In the genomic region with DNA sequence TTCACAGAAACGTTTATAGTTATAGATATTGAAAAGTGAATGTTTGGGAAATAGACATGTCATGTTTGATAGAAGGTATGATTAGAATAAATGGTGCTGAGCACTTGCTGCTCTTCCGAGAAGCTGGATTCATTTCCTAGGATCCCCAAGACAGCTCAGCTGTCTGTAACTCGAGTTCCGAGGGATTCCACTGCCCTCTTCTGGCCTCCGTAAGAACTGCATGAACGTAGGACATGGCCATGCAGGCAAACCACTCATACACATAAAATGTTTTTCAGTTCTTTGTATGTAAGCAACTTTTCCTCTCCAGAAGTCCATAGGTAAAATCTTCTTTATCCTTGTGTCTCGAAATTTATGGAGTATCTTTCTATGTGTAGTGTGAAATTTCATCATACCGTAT, we compare ENCODE assay signal across 8 mouse cellular contexts. TPM values are rescaled to one million over a fixed set of nuclear protein-coding genes. Genes with fewer than 3 reads are reported as not detected.
DNase-seq lines count a peak whose midpoint lies in the region; ATAC-seq lines count a peak whose summit lies in the region.

No protein-coding gene starts in this region.

- no peaks in the 10 kb centered on the region for H3K27me3 ChIP-seq in forebrain, embryonic 10.5 days (ENCODE audit: poor library complexity, severe bottlenecking)
- H3K27me3 ChIP-seq in forebrain, embryonic 12.5 days, result no peaks in the 10 kb centered on the region

- peaks cover 4% of the 10 kb centered on the region for H3K36me3 ChIP-seq in forebrain, embryonic 10.5 days (replicated peaks)
- H3K36me3 ChIP-seq in forebrain, embryonic 12.5 days (replicated peaks), result no peaks in the 10 kb centered on the region

- no peak for ATAC-seq in forebrain, embryonic 12.5 days (ENCODE audit: low FRiP score)
- ATAC-seq in granulocyte monocyte progenitor cell, adult 5-6 weeks (replicated peaks; ENCODE audit: poor library complexity, severe bottlenecking), result peak; percentile 84
- ATAC-seq in megakaryocyte, adult 5-6 weeks (ENCODE audit: poor library complexity, severe bottlenecking), result peak; percentile 66

- H3K9me3 ChIP-seq in forebrain, embryonic 10.5 days, result no peaks in the 10 kb centered on the region
- no peaks in the 10 kb centered on the region for H3K9me3 ChIP-seq in forebrain, embryonic 12.5 days

- H3K9ac ChIP-seq in forebrain, embryonic 12.5 days, result no peak overlapping the region

- no peak overlapping the region for H3K4me3 ChIP-seq in forebrain, embryonic 10.5 days
- no peak overlapping the region for H3K4me3 ChIP-seq in forebrain, embryonic 12.5 days (replicated peaks)

- no peaks in the 10 kb centered on the region for H3K4me1 ChIP-seq in forebrain, embryonic 10.5 days
- H3K4me1 ChIP-seq in forebrain, embryonic 12.5 days, result no peaks in the 10 kb centered on the region

- no peak overlapping the region for H3K27ac ChIP-seq in forebrain, embryonic 10.5 days
- no peak overlapping the region for H3K27ac ChIP-seq in forebrain, embryonic 12.5 days

- H3K4me2 ChIP-seq in forebrain, embryonic 12.5 days, result no peak overlapping the region

- WGBS in forebrain, embryonic 10.5 days, result 34% methylated on average over 8 of the region's 8 CpGs
- WGBS in forebrain, embryonic 12.5 days, result 24% methylated on average over 8 of the region's 8 CpGs

- peak; percentile 50 for DNase-seq in forebrain, embryonic 10.5 days (ENCODE audit: extremely low spot score, low spot score)
- DNase-seq in adrenal gland, adult 8-10 months, result peak; percentile 13
- peak; percentile 36 for DNase-seq in embryo, embryonic 11.5 days (ENCODE audit: low read depth, low spot score)
- DNase-seq in layer of hippocampus, adult 9-11 months, result peak; percentile 42
- peak; percentile 32 to 74 for DNase-seq in spleen, postnatal 4 days (ENCODE audit: low spot score in 2 of 2)

RNA-seq across cellular contexts. Expression of a gene that starts 50.6 kb away (rescaled TPM):
- polyA plus RNA-seq in forebrain, embryonic 10.5 days (2016; fragmentation: Nextera tagmentation; extraction: Ambion mirVana), result 178 and 189 TPM in 2 replicates
- 155 and 170 TPM in 2 replicates for polyA plus RNA-seq in forebrain, embryonic 12.5 days (2016; fragmentation: Nextera tagmentation; extraction: Ambion mirVana)
- total RNA-seq in adrenal gland, adult 8-10 months (2022), result 100 to 1,000 TPM in 1 of 4 experiments, 10 to 100 TPM in 3; 68.9 to 106 (median 84.4) TPM
- total RNA-seq in granulocyte monocyte progenitor cell, adult 5-6 weeks (2014; fragmentation: Nextera tagmentation), result 41.2 and 58.2 TPM in 2 replicates
- total RNA-seq in granulocyte monocyte progenitor cell, adult 5-6 weeks (2017), result 56.5 and 64.6 TPM in 2 replicates
- total RNA-seq in megakaryocyte, adult 5-6 weeks (2015), result 28.5 and 32.8 TPM in 2 replicates
- 25.6 and 28.1 TPM in 2 replicates for total RNA-seq in megakaryocyte, adult 5-6 weeks (2017)
